Mouse (Mus musculus) ES-E14 (cell line): ENCODE measurements at regions not wholly inside any gene's neighbourhood (a gene's known extent, or its start where the extent isn't known, plus 50 kb on each side); places are given as distances from the start of the nearest gene placed in this dataset.

Experiments used
- DNase-seq: peaks from one replicate; pipeline ENCODE4 v3.0.0-alpha.2; 2013; ENCODE audit warnings: low read depth, low spot score
- H3K27ac ChIP-seq: 2 replicates; pipeline ENCODE4 v1.5.1; 2012; ENCODE audit warnings: low read depth, mild to moderate bottlenecking, low read length, moderate library complexity, mixed read lengths; ENCODE audit not compliant: poor library complexity, insufficient read depth, severe bottlenecking
- H3K36me3 ChIP-seq: 2 replicates; pipeline ENCODE4 v1.6.1; 2012; ENCODE audit warnings: mild to moderate bottlenecking, low read length, moderate library complexity, mixed read lengths; ENCODE audit not compliant: control insufficient read depth, poor library complexity, insufficient read depth, severe bottlenecking
- H3K4me1 ChIP-seq, 2 experiments: fragments of 150-350 bp in 1 of 2; sonication (generic) in 1 of 2; 2 replicates each; pipeline ENCODE4 v1.6.1; 2012; ENCODE audit warnings: low read length in 2 of 2, mild to moderate bottlenecking in 1 of 2, mixed read lengths in 1 of 2; ENCODE audit not compliant: control insufficient read depth in 2 of 2, insufficient read depth in 2 of 2, poor library complexity in 1 of 2
- H3K4me3 ChIP-seq, 2 experiments: fragments of 150-350 bp in 1 of 2; sonication (generic) in 1 of 2; 2 replicates each; pipeline ENCODE4 v1.5.1; 2012; ENCODE audit warnings: low read length in 2 of 2, low read depth in 1 of 2, mild to moderate bottlenecking in 1 of 2, mixed read lengths in 1 of 2; ENCODE audit not compliant: insufficient read depth in 1 of 2, poor library complexity in 1 of 2, severe bottlenecking in 1 of 2
- H3K9ac ChIP-seq: 2 replicates; pipeline ENCODE4 v1.6.1; 2012; ENCODE audit warnings: low read depth, mild to moderate bottlenecking, low read length, mixed read lengths; ENCODE audit not compliant: poor library complexity, insufficient read depth, severe bottlenecking
- H3K9me3 ChIP-seq: fragments of 150-350 bp; sonication (generic); 2 replicates; pipeline ENCODE4 v1.6.1; 2012; ENCODE audit warnings: low read depth, mild to moderate bottlenecking, low read length; ENCODE audit not compliant: control insufficient read depth, insufficient read depth
- CHD2 ChIP-seq: IDR thresholded peaks from 2 replicates; pipeline ENCODE4 v1.6.1; 2014; ENCODE audit warnings: mild to moderate bottlenecking, low read depth, low read length, inconsistent platforms
- HCFC1 ChIP-seq: IDR thresholded peaks from 2 replicates; pipeline ENCODE4 v1.6.1; 2012; ENCODE audit warnings: low read length, inconsistent platforms, borderline replicate concordance; ENCODE audit not compliant: insufficient read depth
- MAFK ChIP-seq: IDR thresholded peaks from 2 replicates; pipeline ENCODE4 v1.6.1; 2014; ENCODE audit warnings: mild to moderate bottlenecking, low read depth, low read length, inconsistent platforms; ENCODE audit not compliant: insufficient read depth
- ZC3H11A ChIP-seq: IDR thresholded peaks from 2 replicates; pipeline ENCODE4 v1.6.1; 2012; ENCODE audit warnings: low read depth, mild to moderate bottlenecking, inconsistent platforms, low read length, borderline replicate concordance
- ZNF384 ChIP-seq: IDR thresholded peaks from 2 replicates; pipeline ENCODE4 v1.6.1; 2012; ENCODE audit warnings: low read depth, low read length, inconsistent platforms
- in situ Hi-C, 2 experiments: fragments of 600-800 bp; cut with MboI; formaldehyde crosslinking; loops; one replicate each; pipeline ENCODE4 v1.15.1; 2025; ENCODE audit warnings: low sequenced_read_pairs in 2 of 2, inconsistent platforms in 1 of 2; ENCODE audit not compliant: unreplicated experiment in 2 of 2

- Histone ChIP-seq H3K4me1 (no peaks in the 10 kb centered on the region), H3K4me3 (no peak overlapping the region), H3K9me3 (no peaks in the 10 kb centered on the region), H3K36me3 (no peaks in the 10 kb centered on the region), H3K27ac (no peak overlapping the region), H3K9ac (no peak overlapping the region)
- no peak for DNase-seq
- in situ Hi-C loops, result no loop called here
- TF ChIP-seq ZC3H11A (no peak), MAFK (no peak), HCFC1 (no peak), ZNF384 (no peak), CHD2 (no peak)
These were observed 550.5 kb downstream of the Pdcd6ip start for GRCm38 (mm10) chr9:113157474-113158076.

- in situ Hi-C loops, result no loop called here
- Histone ChIP-seq H3K27ac (no peak overlapping the region), H3K4me1 (no peaks in the 10 kb centered on the region), H3K36me3 (no peaks in the 10 kb centered on the region), H3K9me3 (no peaks in the 10 kb centered on the region), H3K4me3 (no peak overlapping the region), H3K9ac (no peak overlapping the region)
- peak; percentile 31 for DNase-seq
- TF ChIP-seq ZNF384 (peak; percentile 67), MAFK (no peak)
These were observed 551.4 kb downstream of the Pdcd6ip start for GRCm38 (mm10) chr9:113156707-113157106.

GRCm38 (mm10) chr9:113149084-113149483 lies 559.0 kb downstream of the Pdcd6ip start:
- Histone ChIP-seq H3K4me3 (no peak overlapping the region), H3K4me1 (no peaks in the 10 kb centered on the region), H3K9me3 (no peaks in the 10 kb centered on the region), H3K27ac (no peak overlapping the region), H3K36me3 (no peaks in the 10 kb centered on the region), H3K9ac (no peak overlapping the region)
- DNase-seq, result no peak
- in situ Hi-C loops, result no loop called here
- TF ChIP-seq ZC3H11A, result no peak
- TF ChIP-seq HCFC1, result no peak
- TF ChIP-seq ZNF384, result no peak
- TF ChIP-seq CHD2, result no peak
- no peak for TF ChIP-seq MAFK

DNA sequence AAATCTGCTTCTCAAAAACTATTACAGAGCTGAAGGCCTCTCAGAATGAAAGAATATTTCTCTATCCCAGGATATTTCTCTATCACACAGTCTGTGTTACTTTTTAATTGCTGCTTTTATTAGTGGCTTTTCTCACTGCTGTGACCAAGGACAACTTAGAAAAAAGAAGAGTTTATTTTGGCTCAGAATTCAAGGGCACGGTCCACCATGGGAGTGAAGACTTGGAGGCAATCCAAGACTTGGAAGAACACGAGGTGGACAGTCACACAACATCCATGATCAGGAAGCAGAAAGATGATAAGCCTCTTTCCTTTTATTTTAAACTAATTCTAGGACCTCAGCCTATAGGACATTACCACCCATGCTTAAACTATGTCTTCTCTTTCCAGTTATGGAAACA lies 561.5 kb downstream of the Pdcd6ip start:
- Histone ChIP-seq H3K36me3 (no peaks in the 10 kb centered on the region), H3K27ac (no peak overlapping the region), H3K4me1 (no peaks in the 10 kb centered on the region), H3K9me3 (no peaks in the 10 kb centered on the region), H3K4me3 (no peak overlapping the region), H3K9ac (no peak overlapping the region)
- TF ChIP-seq ZC3H11A (no peak), HCFC1 (no peak), CHD2 (no peak), MAFK (no peak), ZNF384 (no peak)
- in situ Hi-C loops, result no loop called here
- no peak for DNase-seq

GRCm38 (mm10) chr9:113145036-113145435 lies 563.0 kb downstream of the Pdcd6ip start:
- no peak overlapping the region for H3K4me3 ChIP-seq
- in situ Hi-C loops, result no loop called here
- no peak overlapping the region for H3K9ac ChIP-seq
- TF ChIP-seq ZNF384 (no peak), CHD2 (no peak), HCFC1 (no peak), ZC3H11A (no peak), MAFK (no peak)
- no peak overlapping the region for H3K27ac ChIP-seq
- H3K9me3 ChIP-seq, result no peaks in the 10 kb centered on the region
- DNase-seq, result no peak
- no peaks in the 10 kb centered on the region for H3K36me3 ChIP-seq
- H3K4me1 ChIP-seq, result no peaks in the 10 kb centered on the region
